Mouse (Mus musculus): Measurements from ENCODE around the gene Lrrk1. TPM values are rescaled to one million over a fixed set of nuclear protein-coding genes. Genes with fewer than 3 reads are reported as not detected.
A peak's percentile ranks its signal among the peaks of the same experiment; 100 is the strongest.

Lrrk1 gene
- polyA plus RNA-seq, 1 experiment from 2014 or later, result 16.7 TPM

DNA sequence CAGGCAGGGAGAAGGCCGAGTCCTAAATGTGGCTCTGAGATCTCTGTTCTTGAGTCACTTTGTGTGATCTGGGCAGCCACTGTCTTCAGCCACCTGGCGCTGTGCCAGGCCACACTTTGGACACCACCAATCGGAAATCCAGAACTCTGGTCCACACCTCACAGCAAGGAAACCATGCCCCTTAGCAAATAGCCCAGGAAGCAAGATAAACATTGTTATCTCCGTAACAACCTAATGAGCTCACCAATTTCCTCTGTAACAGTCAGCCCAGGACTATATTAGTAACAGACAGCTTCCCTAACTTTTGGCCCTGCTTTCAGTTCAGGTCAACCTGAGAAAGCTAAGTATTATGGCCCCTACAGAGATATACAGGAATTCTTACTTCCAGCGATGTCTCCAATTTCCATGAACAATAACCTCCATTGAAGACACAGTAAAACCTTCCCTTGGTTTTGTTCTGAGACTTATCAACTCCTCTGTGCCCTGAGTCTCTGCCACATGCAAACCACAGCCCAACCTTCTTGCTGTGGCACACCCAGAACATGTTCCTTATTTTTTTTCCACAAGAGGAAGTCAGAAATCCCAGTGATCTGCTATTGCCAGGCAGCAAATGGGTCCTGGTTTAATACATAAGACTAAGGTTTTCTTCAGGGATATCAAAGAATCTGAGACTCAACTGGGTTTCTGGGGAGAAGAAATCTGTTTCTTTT lies 78.8 kb downstream of the Lrrk1 start:
- H3K27ac ChIP-seq (ENCODE audit: low read length), result no peak overlapping the region
- no peaks in the 10 kb centered on the region for H3K4me1 ChIP-seq (ENCODE audit: insufficient read depth, low read length)
- H3K4me3 ChIP-seq (ENCODE audit: low read length), result no peak overlapping the region
- peaks cover 14% of the 10 kb centered on the region; the same call in 1 of the 2 replicates for H3K36me3 ChIP-seq (ENCODE audit: insufficient read depth, low read length)
- H3K9ac ChIP-seq (replicated peaks; ENCODE audit: low read length), result no peak overlapping the region
- no peak for ATAC-seq (ENCODE audit: low FRiP score, low TSS enrichment)
- H3K4me2 ChIP-seq (replicated peaks; ENCODE audit: low read depth, low read length), result no peak overlapping the region
- WGBS, result 67% methylated on average over 5 of the region's 5 CpGs
- no peaks in the 10 kb centered on the region for H3K27me3 ChIP-seq (ENCODE audit: insufficient read depth, low read length)
- no peaks in the 10 kb centered on the region for H3K9me3 ChIP-seq (ENCODE audit: low read length)

GRCm38 (mm10) chr7:66308581-66309239 lies 79.4 kb downstream of the Lrrk1 start:
- H3K27ac ChIP-seq (ENCODE audit: low read length), result no peak overlapping the region
- no peak overlapping the region for H3K9ac ChIP-seq (replicated peaks; ENCODE audit: low read length)
- no peak overlapping the region for H3K4me2 ChIP-seq (replicated peaks; ENCODE audit: low read depth, low read length)
- no peaks in the 10 kb centered on the region for H3K9me3 ChIP-seq (ENCODE audit: low read length)
- no peak overlapping the region for H3K4me3 ChIP-seq (ENCODE audit: low read length)
- peaks cover 14% of the 10 kb centered on the region; the same call in 1 of the 2 replicates for H3K36me3 ChIP-seq (ENCODE audit: insufficient read depth, low read length)
- no peak for ATAC-seq (ENCODE audit: low FRiP score, low TSS enrichment)
- no peaks in the 10 kb centered on the region for H3K4me1 ChIP-seq (ENCODE audit: insufficient read depth, low read length)
- WGBS, result 79% methylated on average over 12 of the region's 13 CpGs
- H3K27me3 ChIP-seq (ENCODE audit: insufficient read depth, low read length), result no peaks in the 10 kb centered on the region

DNA sequence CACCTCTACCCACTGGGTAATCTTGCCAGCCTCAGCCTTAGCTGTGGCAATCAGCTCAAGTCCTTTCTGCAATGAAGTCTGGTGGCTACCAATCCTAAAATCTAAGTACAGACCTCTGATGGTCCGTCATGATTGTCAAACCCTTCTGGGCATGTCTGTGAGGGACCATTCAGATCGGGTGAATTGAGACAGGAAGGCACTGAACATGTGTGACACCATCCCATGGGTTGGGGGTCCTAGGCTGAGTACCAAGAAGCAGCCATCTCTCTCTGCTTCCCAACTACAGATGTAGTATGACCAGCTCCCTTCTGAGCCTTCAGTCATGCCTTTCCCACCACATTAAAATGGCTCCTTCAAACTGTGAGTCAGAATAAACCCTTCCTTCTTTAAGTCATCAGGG lies 80.4 kb downstream of the Lrrk1 start:
- Histone ChIP-seq H3K27me3 (ENCODE audit: insufficient read depth, low read length) (no peaks in the 10 kb centered on the region), H3K4me2 (replicated peaks; ENCODE audit: low read depth, low read length) (no peak overlapping the region), H3K9me3 (ENCODE audit: low read length) (no peaks in the 10 kb centered on the region), H3K4me1 (ENCODE audit: insufficient read depth, low read length) (no peaks in the 10 kb centered on the region), H3K27ac (ENCODE audit: low read length) (no peak overlapping the region), H3K4me3 (ENCODE audit: low read length) (no peak overlapping the region), H3K36me3 (ENCODE audit: insufficient read depth, low read length) (peaks cover 14% of the 10 kb centered on the region; the same call in 1 of the 2 replicates), H3K9ac (replicated peaks; ENCODE audit: low read length) (no peak overlapping the region)
- no peak for ATAC-seq (ENCODE audit: low FRiP score, low TSS enrichment)
- WGBS, result 84% methylated on average over 2 of the region's 2 CpGs

GRCm38 (mm10) chr7:66305714-66306198 lies 82.4 kb downstream of the Lrrk1 start:
- Histone ChIP-seq H3K27me3 (ENCODE audit: insufficient read depth, low read length) (no peaks in the 10 kb centered on the region), H3K4me1 (ENCODE audit: insufficient read depth, low read length) (no peaks in the 10 kb centered on the region), H3K9ac (replicated peaks; ENCODE audit: low read length) (no peak overlapping the region), H3K4me2 (replicated peaks; ENCODE audit: low read depth, low read length) (no peak overlapping the region), H3K9me3 (ENCODE audit: low read length) (no peaks in the 10 kb centered on the region), H3K27ac (ENCODE audit: low read length) (no peak overlapping the region), H3K36me3 (ENCODE audit: insufficient read depth, low read length) (peaks cover 14% of the 10 kb centered on the region; the same call in 1 of the 2 replicates), H3K4me3 (ENCODE audit: low read length) (no peak overlapping the region)
- WGBS, result 87% methylated on average over 16 of the region's 16 CpGs
- ATAC-seq (ENCODE audit: low FRiP score, low TSS enrichment), result no peak

DNA sequence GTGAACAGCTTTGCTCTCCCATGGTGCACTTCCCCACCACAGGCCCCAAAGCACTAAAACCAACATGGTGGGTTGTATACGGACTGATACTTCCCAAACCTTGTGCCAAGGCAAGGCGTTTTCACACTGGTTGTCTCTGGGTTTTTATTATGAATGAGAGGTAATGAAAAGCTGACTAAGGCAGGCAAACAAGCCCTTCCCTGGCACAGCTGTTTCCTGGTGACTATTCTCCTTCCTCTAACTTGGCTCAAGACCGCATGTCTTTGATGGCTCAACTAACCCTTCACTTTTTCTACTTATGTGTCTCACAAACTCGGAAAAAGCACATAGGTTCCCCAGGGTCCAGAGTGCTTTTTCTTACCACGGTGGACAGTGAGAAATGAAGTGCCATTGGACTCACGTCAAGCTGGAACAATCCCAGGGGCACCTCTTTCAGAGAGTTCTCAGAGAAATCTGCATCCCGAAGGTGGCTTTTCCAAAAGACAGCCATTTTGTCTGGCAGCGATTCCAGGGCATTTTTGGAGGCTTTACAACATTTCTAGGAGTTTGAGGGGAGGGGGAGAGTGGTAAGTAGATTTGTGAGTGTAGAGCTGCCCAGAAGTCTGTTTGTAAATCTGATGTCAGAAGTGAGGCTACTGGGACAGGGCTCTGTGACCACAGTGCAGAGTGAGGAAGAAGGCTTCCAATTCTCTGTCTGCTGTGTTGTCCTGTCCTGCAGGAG lies 83.0 kb downstream of the Lrrk1 start:
- Histone ChIP-seq H3K4me2 (replicated peaks; ENCODE audit: low read depth, low read length) (no peak overlapping the region), H3K4me1 (ENCODE audit: insufficient read depth, low read length) (no peaks in the 10 kb centered on the region), H3K4me3 (ENCODE audit: low read length) (no peak overlapping the region), H3K27me3 (ENCODE audit: insufficient read depth, low read length) (no peaks in the 10 kb centered on the region), H3K36me3 (ENCODE audit: insufficient read depth, low read length) (peaks cover 14% of the 10 kb centered on the region; the same call in 1 of the 2 replicates), H3K9me3 (ENCODE audit: low read length) (no peaks in the 10 kb centered on the region), H3K27ac (ENCODE audit: low read length) (no peak overlapping the region), H3K9ac (replicated peaks; ENCODE audit: low read length) (no peak overlapping the region)
- WGBS, result 85% methylated on average over 8 of the region's 8 CpGs
- no peak for ATAC-seq (ENCODE audit: low FRiP score, low TSS enrichment)

GRCm38 (mm10) chr7:66303922-66304660 lies 84.1 kb downstream of the Lrrk1 start:
- no peaks in the 10 kb centered on the region for H3K27me3 ChIP-seq (ENCODE audit: insufficient read depth, low read length)
- 91% methylated on average over 14 of the region's 14 CpGs for WGBS
- no peak overlapping the region for H3K9ac ChIP-seq (replicated peaks; ENCODE audit: low read length)
- no peak overlapping the region for H3K4me2 ChIP-seq (replicated peaks; ENCODE audit: low read depth, low read length)
- no peaks in the 10 kb centered on the region for H3K4me1 ChIP-seq (ENCODE audit: insufficient read depth, low read length)
- no peak for ATAC-seq (ENCODE audit: low FRiP score, low TSS enrichment)
- H3K9me3 ChIP-seq (ENCODE audit: low read length), result no peaks in the 10 kb centered on the region
- no peak overlapping the region for H3K4me3 ChIP-seq (ENCODE audit: low read length)
- peaks cover 14% of the 10 kb centered on the region; the same call in 1 of the 2 replicates for H3K36me3 ChIP-seq (ENCODE audit: insufficient read depth, low read length)
- H3K27ac ChIP-seq (ENCODE audit: low read length), result no peak overlapping the region

DNA sequence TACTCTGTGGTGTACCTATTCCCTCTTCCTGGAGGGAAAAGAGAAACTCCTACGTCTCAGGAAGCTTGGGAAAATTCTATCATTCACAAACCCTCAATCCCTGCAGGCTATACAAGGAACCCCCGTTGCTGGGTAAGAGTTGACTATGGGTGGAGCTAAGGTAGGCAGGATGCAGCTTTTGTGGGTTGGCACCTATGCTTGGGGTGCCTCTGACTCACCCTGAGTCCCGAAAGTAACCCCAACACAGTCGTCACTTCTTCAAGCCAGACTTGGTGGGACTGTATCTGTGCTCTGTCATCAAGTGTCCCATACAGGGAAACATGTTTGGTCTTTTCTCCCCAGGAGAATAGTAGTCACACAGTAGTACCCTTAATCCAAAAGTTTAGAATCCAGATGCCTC lies 86.7 kb downstream of the Lrrk1 start:
- Histone ChIP-seq H3K9me3 (ENCODE audit: low read length) (no peaks in the 10 kb centered on the region), H3K4me2 (replicated peaks; ENCODE audit: low read depth, low read length) (no peak overlapping the region), H3K27ac (ENCODE audit: low read length) (no peak overlapping the region), H3K9ac (replicated peaks; ENCODE audit: low read length) (no peak overlapping the region), H3K36me3 (ENCODE audit: insufficient read depth, low read length) (peaks cover 8% of the 10 kb centered on the region; the same call in 1 of the 2 replicates), H3K4me1 (ENCODE audit: insufficient read depth, low read length) (no peaks in the 10 kb centered on the region), H3K4me3 (ENCODE audit: low read length) (no peak overlapping the region), H3K27me3 (ENCODE audit: insufficient read depth, low read length) (no peaks in the 10 kb centered on the region)
- 82% methylated on average over 4 of the region's 4 CpGs for WGBS
- ATAC-seq (ENCODE audit: low FRiP score, low TSS enrichment), result 0 out of 2 replicates have a peak, but pooled peaks have one; percentile 4

DNA sequence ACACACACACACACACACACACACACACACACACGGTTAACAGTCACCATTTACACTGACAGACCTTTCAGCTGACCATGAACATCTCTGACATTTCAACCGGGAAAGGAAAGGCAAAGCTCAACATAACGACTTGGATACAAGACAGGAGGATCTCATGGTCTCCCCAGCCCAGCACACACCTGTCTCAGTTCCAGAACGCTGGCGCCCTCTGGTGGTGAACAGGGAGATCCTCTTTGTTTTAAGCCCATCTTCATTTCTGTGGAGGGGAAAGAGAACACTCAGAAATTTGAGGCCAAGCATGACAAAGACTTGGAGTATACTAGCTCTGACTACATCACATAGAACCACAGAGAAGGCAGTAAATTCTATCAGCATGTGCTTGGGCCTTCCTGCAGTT lies 87.5 kb downstream of the Lrrk1 start:
- no peaks in the 10 kb centered on the region for H3K9me3 ChIP-seq (ENCODE audit: low read length)
- no peak overlapping the region for H3K4me3 ChIP-seq (ENCODE audit: low read length)
- H3K27me3 ChIP-seq (ENCODE audit: insufficient read depth, low read length), result no peaks in the 10 kb centered on the region
- H3K9ac ChIP-seq (replicated peaks; ENCODE audit: low read length), result no peak overlapping the region
- H3K36me3 ChIP-seq (ENCODE audit: insufficient read depth, low read length), result peaks cover 13% of the 10 kb centered on the region; the same call in 1 of the 2 replicates
- no peak overlapping the region for H3K27ac ChIP-seq (ENCODE audit: low read length)
- 11% methylated on average over 5 of the region's 5 CpGs for WGBS
- H3K4me1 ChIP-seq (ENCODE audit: insufficient read depth, low read length), result no peaks in the 10 kb centered on the region
- peak; percentile 79 for ATAC-seq (ENCODE audit: low FRiP score, low TSS enrichment)
- no peak overlapping the region for H3K4me2 ChIP-seq (replicated peaks; ENCODE audit: low read depth, low read length)

DNA sequence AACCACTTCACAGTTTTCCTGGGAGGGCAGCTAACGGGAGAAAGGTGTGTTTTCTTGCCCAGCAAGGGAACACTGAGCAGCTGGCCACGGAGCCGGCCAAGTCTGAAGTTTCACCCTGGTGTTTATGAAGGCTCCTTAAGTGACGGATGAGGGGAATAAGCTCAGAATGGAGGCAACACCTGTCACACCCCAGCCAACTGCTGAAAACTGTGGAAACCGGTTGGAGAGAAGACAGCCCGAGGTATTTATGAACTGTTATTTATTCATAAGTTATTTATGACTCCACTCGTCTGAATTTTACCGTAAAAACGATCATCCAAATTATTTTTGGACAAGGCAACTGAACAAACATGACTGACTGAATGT lies 90.5 kb downstream of the Lrrk1 start:
- no peak overlapping the region for H3K4me2 ChIP-seq (replicated peaks; ENCODE audit: low read depth, low read length)
- H3K27me3 ChIP-seq (ENCODE audit: insufficient read depth, low read length), result no peaks in the 10 kb centered on the region
- H3K4me1 ChIP-seq (ENCODE audit: insufficient read depth, low read length), result 0 out of 2 replicates have a peak, but pooled peaks cover 4% of the 10 kb centered on the region
- no peak for ATAC-seq (ENCODE audit: low FRiP score, low TSS enrichment)
- no peaks in the 10 kb centered on the region for H3K9me3 ChIP-seq (ENCODE audit: low read length)
- H3K36me3 ChIP-seq (ENCODE audit: insufficient read depth, low read length), result peaks cover 18% of the 10 kb centered on the region; the same call in 1 of the 2 replicates
- H3K9ac ChIP-seq (replicated peaks; ENCODE audit: low read length), result no peak overlapping the region
- H3K27ac ChIP-seq (ENCODE audit: low read length), result no peak overlapping the region
- no peak overlapping the region for H3K4me3 ChIP-seq (ENCODE audit: low read length)
- WGBS, result 48% methylated on average over 9 of the region's 9 CpGs
